Mouse (Mus musculus): ENCODE data around the gene Hoxa3.

Gene Hoxa3

GRCm38 (mm10) chr6:52182793-52183192 is 30.3 kb downstream of the Hoxa3 start:
- no peak for DNase-seq

- peak in 1 of 2 experiments; percentile 16 for DNase-seq
These were observed 31.1 kb downstream of the Hoxa3 start for GRCm38 (mm10) chr6:52182030-52182429.

DNA sequence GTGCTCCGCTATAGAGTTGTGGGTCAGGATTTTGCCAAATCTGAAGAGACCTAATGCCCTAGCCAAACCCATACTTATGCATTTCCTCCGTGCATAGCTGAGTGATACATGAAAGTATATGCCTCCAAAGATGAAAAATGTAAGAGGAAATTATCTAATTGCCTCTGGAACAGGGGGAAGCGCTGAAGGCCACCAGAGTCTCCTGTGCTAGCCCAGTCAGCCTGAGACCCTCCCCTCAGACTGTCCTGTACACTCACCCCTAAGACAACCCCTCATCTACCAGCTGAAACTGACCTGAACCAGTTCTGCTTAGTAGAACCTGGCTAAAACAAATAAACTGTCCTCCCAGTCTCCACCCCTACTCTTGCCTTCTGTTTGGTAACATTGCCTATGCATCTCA is 32.4 kb downstream of the Hoxa3 start:
- DNase-seq: no peak

DNA sequence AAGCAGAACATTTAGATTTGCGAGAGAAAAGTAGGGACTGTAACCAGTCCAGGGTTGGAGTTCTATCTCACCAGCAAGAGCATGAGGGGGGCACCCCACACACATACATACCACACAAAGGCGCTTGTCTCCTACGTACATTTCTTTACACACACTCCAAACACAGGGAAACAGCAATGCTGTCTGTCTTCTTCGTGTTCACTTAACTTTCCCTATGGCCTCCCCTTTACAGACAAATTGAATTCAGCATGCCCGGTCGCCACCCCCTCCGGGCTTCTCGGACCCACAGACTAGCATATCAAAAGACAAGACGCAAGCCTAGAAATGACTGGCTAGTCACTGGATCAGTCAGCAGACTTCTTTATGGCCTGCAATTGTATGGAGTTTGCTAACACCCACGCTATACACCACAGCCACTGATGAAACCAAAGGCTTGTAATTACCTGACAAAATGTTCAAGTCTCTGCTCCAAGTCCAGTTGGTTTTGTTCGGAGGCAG is 32.9 kb downstream of the Hoxa3 start:
- peak in 1 of 2 experiments; percentile 24 for DNase-seq

- DNase-seq: peak in 1 of 2 experiments; percentile 24
These were observed 33.4 kb downstream of the Hoxa3 start for GRCm38 (mm10) chr6:52179690-52180089.

DNA sequence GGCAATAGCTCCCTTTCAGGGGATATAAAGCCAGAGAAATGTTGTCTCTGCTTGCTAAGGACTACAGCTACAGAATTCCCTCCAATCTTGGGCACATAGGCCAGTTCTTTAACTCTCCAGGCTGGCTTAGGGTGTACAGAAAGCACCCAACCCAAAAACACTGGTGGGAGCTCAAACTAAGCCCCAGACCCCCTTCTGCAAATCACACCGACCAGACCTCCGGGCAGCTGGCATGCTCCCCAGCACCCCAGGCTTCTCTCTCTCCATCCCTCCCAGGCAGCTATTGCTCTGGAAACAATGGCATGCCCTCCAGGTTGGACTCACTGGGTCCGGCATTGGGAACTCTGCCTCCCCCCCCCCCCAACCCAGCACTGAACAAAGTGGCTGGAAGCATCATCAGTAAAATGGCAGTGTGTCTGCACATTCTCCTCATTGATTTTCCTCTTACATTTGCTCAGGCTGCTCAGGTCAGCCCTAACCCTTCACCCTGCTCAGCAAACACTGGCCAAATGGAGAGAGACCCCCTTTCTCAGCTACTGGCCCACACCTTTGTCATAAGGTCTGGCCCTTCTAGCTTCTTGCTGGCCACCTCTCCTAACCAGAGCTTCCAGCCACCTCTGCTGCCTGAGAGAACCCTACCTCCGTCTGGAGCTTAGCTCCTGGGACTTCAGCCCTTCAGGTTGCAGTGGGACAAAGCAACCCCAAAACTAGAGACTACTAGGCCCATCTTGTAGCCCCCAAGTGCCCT is 34.0 kb downstream of the Hoxa3 start:
- peak in 1 of 2 experiments; percentile 26 for DNase-seq

- peak in 1 of 2 experiments; percentile 20 for DNase-seq
These were observed 35.3 kb downstream of the Hoxa3 start for GRCm38 (mm10) chr6:52177806-52178205.

GRCm38 (mm10) chr6:52177061-52177735 is 35.9 kb downstream of the Hoxa3 start, which contains the start of gene 5730596B20Rik:
Gene 5730596B20Rik, plus strand, starts transcription at chr6:52177498.
- peak; percentile 54 to 64 for DNase-seq

- DNase-seq: peak in 1 of 2 experiments; percentile 18
These were observed 36.7 kb downstream of the Hoxa3 start for GRCm38 (mm10) chr6:52176391-52176790.

DNA sequence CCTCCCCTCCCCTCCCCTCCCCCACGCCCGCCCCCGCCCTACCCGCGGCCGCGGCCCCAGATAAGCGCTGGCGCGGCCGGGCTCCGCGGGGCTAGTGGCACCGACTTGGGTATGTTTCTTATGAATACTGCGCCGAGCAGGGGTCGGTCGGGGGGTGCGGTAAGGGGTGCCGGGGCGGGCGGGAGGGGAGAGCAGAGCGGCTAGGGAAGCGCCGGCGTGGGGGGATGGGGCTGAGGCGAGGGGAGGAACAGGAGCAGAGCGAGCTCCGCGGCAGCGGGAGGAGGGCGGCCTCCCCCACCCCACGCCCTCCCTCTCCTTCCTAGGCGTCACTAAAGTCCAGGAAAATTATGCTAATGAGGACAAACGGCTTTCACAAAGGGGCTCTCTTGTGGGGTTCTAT is 37.3 kb downstream of the Hoxa3 start:
- DNase-seq: peak; percentile 78 to 84

GRCm38 (mm10) chr6:52174968-52175751 is 38.0 kb downstream of the Hoxa3 start:
- DNase-seq: peak; percentile 71 to 80

GRCm38 (mm10) chr6:52173648-52174047 is 39.5 kb downstream of the Hoxa3 start:
- no peak for DNase-seq

DNA sequence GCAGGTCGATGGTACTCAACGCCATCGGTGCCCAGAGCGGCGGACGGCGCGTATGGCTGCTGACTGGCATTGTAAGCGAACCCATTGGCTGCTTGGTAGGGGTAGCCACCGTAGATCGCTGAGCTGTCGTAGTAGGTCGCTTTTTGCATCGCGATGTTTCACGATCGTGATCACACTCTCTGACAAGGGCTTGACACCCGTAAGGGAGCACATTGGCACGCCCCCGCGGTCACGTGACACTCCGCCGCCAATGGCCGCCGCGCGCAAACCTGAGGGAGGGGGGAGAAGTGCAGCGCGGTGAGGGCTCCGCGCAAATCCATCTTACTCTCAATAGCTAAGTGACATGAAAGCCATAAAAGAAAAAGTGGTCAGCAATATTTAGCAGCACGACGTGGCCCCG is 40.6 kb downstream of the Hoxa3 start:
- peak; percentile 93 to 97 for DNase-seq

DNA sequence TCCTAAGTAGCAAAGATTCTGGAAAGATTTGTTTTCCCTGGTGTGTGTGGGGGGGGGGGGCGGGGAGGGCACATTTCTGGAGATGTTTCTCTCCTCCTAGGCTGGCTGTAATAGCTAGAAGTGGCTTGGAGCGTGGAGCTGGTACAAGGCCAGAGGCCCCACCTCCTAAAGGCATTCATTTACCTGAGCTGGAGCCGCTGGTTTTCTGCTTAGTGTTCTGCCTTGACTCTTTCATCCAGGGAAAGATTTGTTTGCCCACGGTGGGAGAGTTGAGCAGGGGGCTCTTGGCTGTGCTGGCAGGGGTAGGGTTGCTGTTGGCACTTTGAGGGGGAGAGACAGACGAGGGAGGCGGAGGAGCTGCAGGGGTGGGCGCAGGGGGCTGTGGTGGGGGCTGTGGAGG is 41.2 kb downstream of the Hoxa3 start:
- no peak for DNase-seq

GRCm38 (mm10) chr6:52171331-52171730 is 41.8 kb downstream of the Hoxa3 start:
- DNase-seq: peak; percentile 59 to 72

GRCm38 (mm10) chr6:52170898-52171223 is 42.3 kb downstream of the Hoxa3 start:
- peak in 1 of 2 experiments; percentile 71 for DNase-seq

GRCm38 (mm10) chr6:52170166-52170897 is 42.8 kb downstream of the Hoxa3 start:
- DNase-seq: peak in 1 of 2 experiments; percentile 86

- DNase-seq: no peak
These were observed 43.5 kb downstream of the Hoxa3 start for GRCm38 (mm10) chr6:52169499-52170165.

DNA sequence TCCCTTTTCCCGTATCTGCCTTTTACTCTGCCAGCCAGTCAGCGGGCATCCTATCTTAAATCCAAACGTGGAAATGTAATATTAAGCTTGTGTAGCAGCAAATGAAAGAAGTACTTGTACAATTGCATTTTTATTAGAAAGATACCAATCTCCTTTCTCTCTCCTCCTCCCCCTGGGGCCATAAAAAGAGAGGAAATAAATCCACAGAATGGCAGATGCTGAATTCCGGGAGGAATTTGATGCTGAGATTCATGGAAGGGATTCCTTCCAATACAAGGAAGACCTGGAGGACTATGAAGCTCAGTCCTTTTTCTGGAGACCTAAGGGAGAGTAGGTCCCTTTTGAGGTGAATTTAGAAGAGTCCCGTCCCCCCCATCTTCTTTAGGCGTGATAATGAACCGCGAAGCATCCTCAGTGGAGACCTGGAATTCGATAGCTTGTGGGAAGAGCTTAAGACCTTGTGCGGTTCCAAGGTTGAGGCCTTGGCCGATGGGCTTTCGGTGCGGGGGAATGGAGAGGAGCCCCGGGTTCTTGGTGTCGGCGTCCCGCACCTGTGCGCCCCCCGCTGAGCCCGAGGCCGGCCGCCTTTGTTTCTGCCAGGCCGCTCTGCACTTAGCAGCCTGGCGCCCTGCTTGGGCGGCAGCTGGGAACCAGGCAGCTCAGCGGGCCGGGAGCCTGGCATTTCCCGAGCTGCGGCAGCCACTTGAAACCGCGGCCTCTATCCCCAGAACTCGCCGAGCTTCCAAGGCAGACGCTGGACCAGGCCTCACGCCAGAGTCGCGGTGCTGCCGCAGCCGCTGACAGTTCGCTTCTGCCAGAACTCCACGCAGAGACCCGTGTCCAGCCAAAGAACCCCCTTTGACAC is 44.7 kb downstream of the Hoxa3 start:
- DNase-seq: peak; percentile 44 to 65

DNA sequence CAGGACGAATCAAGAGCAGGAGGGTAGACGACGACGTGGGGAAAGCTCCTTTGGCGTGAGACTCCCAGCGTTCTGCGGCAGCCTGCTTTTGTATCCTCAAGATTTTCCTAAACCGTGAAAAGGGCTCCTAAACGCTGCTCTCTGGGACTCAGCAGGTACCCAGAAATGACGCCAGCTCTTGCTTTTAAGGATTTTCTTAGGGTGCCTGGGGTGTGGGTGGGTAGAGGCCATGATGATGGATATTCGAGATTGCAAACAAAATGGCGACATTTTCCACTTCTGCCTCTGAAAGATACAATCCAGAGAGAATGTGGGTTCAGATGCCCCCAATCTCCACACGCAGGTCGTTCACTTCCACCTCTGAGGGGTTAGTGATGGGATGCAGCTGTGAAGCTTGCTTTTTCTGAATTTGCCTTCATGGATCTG is 45.4 kb downstream of the Hoxa3 start:
- no peak for DNase-seq

GRCm38 (mm10) chr6:52167176-52167575 is 46.0 kb downstream of the Hoxa3 start:
- DNase-seq: no peak

Measured in lung, postnatal 4 days (tissue).